Mouse (Mus musculus) kidney, adult 2 months (tissue): ENCODE data around the gene Dnah14.

Source experiments
- CTCF ChIP-seq: fragments of 200-500 bp; conservative IDR thresholded peaks from 2 replicates; pipeline ENCODE4 v1.5.1; 2011; ENCODE audit warnings: low read depth, mild to moderate bottlenecking, control low read depth, low read length, moderate library complexity, mixed read lengths; ENCODE audit not compliant: insufficient read depth, insufficient read length
- POLR2A ChIP-seq: fragments of 200-500 bp; IDR thresholded peaks from one replicate; pipeline ENCODE4 v1.6.1; 2011; ENCODE audit warnings: low read depth, low read length, control low read depth

DNA sequence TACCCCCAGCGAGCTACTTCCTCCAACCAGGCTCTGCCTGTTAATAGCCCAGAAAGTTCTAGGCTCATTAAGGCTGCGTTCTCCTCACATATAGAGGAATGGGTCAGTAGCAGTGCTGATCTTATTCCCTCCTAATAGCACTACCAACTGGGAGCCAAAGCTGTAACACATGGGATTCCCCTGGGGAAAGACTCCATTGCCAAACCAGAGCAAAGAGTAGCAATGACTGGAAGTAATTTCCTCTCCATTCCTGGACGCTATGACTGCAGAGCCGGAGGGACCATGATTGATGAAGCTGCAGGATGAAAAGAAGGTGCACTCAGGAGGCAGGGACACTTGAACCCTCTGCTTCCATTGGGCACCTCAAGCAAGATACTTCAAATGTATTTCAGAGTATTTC lies 274.1 kb downstream of the Dnah14 start:
- TF ChIP-seq CTCF (no peak), POLR2A (no peak)
